Mouse (Mus musculus) stomach, embryonic 14.5 days (tissue): ENCODE measurements around the gene Gm20388. TPM values are rescaled to one million over a fixed set of nuclear protein-coding genes. Genes with fewer than 3 reads are reported as not detected.
"Not testable (repeated sequence)": the region's sequence is repeated elsewhere in the genome, so short reads cannot be mapped to it uniquely, and the experiment has no call there.

ENCODE experiments used
- ATAC-seq: fragments of 200-750 bp; cut with Nextera tagmentation; 2 replicates; pipeline ENCODE4 v1.8.0; 2017; ENCODE audit warnings: low read depth, moderate TSS enrichment; ENCODE audit not compliant: insufficient number of reproducible peaks, insufficient read depth, low FRiP score
- H3K27ac ChIP-seq: fragments of 300-500 bp; sonication (generic); 2 replicates; pipeline ENCODE4 v1.5.1; 2014; ENCODE audit warnings: mild to moderate bottlenecking, low read length, moderate library complexity, mixed read lengths
- H3K27me3 ChIP-seq: fragments of 300-500 bp; sonication (generic); 2 replicates; pipeline ENCODE4 v1.6.1; 2014; ENCODE audit warnings: low read length, control low read depth, mixed read lengths; ENCODE audit not compliant: control insufficient read depth, insufficient read depth
- H3K36me3 ChIP-seq: fragments of 300-500 bp; sonication (generic); 2 replicates; pipeline ENCODE4 v1.6.1; 2014; ENCODE audit warnings: mild to moderate bottlenecking, control low read depth, low read length, moderate library complexity, mixed read lengths; ENCODE audit not compliant: control insufficient read depth, insufficient read depth
- H3K4me1 ChIP-seq: fragments of 300-500 bp; sonication (generic); 2 replicates; pipeline ENCODE4 v1.6.1; 2014; ENCODE audit warnings: low read length, control low read depth, mixed read lengths; ENCODE audit not compliant: control insufficient read depth, insufficient read depth
- H3K4me2 ChIP-seq: fragments of 300-500 bp; sonication (generic); replicated peaks from 2 replicates; pipeline ENCODE4 v1.6.1; 2014; ENCODE audit warnings: low read depth, low read length, control low read depth
- H3K4me3 ChIP-seq: fragments of 300-500 bp; sonication (generic); 2 replicates; pipeline ENCODE4 v1.5.1; 2014; ENCODE audit warnings: low read depth, low read length, control low read depth
- H3K9ac ChIP-seq: fragments of 300-500 bp; sonication (generic); replicated peaks from 2 replicates; pipeline ENCODE4 v1.6.1; 2014; ENCODE audit warnings: low read depth, mild to moderate bottlenecking, control low read depth, low read length, moderate library complexity, mixed read lengths
- H3K9me3 ChIP-seq: fragments of 300-500 bp; sonication (generic); 2 replicates; pipeline ENCODE4 v1.6.1; 2016; ENCODE audit warnings: low read depth, low read length, control low read depth; ENCODE audit not compliant: control insufficient read depth
- WGBS: fragments of 180-500 bp; shearing (Covaris S2); extraction: QIAGEN DNeasy Blood & Tissue Kit; methylation state at CpG from one replicate; pipeline ENCODE4 v1.1.7; 2014; 5-methylcytosine and 5-hydroxymethylcytosine counted together
- polyA plus RNA-seq: library from polyadenylated mRNA; unstranded; fragments of >200 nt; fragmentation: Nextera tagmentation; extraction: Ambion mirVana; gene quantifications from 2 replicates; pipeline ENCODE4 v1.2.1, GENCODE M21; 2014

The Gm20388 gene
- polyA plus RNA-seq, 1 experiment from 2014 or later: 11.4 TPM

- WGBS: 25% methylated on average over 3 of the region's 3 CpGs
- no peaks in the 10 kb centered on the region for H3K36me3 ChIP-seq
- no peak overlapping the region for H3K4me2 ChIP-seq
- ATAC-seq: no peak
- peaks cover 19% of the 10 kb centered on the region for H3K4me1 ChIP-seq
- 0 out of 2 replicates have a peak overlapping the region, but pooled peaks have one; percentile 1 for H3K9ac ChIP-seq
- H3K4me3 ChIP-seq: no peak overlapping the region
- H3K27me3 ChIP-seq: no peaks in the 10 kb centered on the region
- no peak overlapping the region for H3K27ac ChIP-seq
- H3K9me3 ChIP-seq: no peaks in the 10 kb centered on the region
These were observed 1404.9 kb downstream of the Gm20388 start for GRCm38 (mm10) chr8:121315569-121315968.

- no peak for ATAC-seq
These were observed 1405.4 kb downstream of the Gm20388 start for GRCm38 (mm10) chr8:121316009-121316408.

GRCm38 (mm10) chr8:121318756-121319155 is 1408.1 kb downstream of the Gm20388 start:
- not testable (repeated sequence) for H3K36me3 ChIP-seq, H3K9me3 ChIP-seq, H3K4me1 ChIP-seq, H3K27ac ChIP-seq, ATAC-seq, H3K4me3 ChIP-seq, H3K9ac ChIP-seq, H3K4me2 ChIP-seq, H3K27me3 ChIP-seq
- WGBS: no CpG with 5 or more reads among the region's 19 CpGs

More at GRCm38 (mm10) chr8:121316009-121316408, 1405.4 kb downstream of the Gm20388 start:
- WGBS: 12% methylated on average over 18 of the region's 18 CpGs
- Histone ChIP-seq H3K4me1 (peaks cover 15% of the 10 kb centered on the region), H3K36me3 (no peaks in the 10 kb centered on the region), H3K4me3 (no peak overlapping the region), H3K27ac (no peak overlapping the region), H3K9ac (0 out of 2 replicates have a peak overlapping the region, but pooled peaks have one; percentile 1), H3K9me3 (no peaks in the 10 kb centered on the region), H3K4me2 (no peak overlapping the region), H3K27me3 (no peaks in the 10 kb centered on the region)

GRCm38 (mm10) chr8:121319491-121319890 is 1408.8 kb downstream of the Gm20388 start:
- no peak overlapping the region for H3K4me2 ChIP-seq
- H3K9ac ChIP-seq: no peak overlapping the region
- H3K36me3 ChIP-seq: no peaks in the 10 kb centered on the region
- H3K4me3 ChIP-seq: no peak overlapping the region
- peaks cover 8% of the 10 kb centered on the region; the same call in 1 of the 2 replicates for H3K4me1 ChIP-seq
- WGBS: 51% methylated on average over 5 of the region's 5 CpGs
- no peak for ATAC-seq
- no peaks in the 10 kb centered on the region for H3K9me3 ChIP-seq
- no peak overlapping the region for H3K27ac ChIP-seq
- H3K27me3 ChIP-seq: no peaks in the 10 kb centered on the region

- Histone ChIP-seq H3K4me3 (no peak overlapping the region), H3K27ac (peak overlapping the region; percentile 39), H3K9ac (no peak overlapping the region), H3K27me3 (no peaks in the 10 kb centered on the region), H3K36me3 (no peaks in the 10 kb centered on the region), H3K4me2 (no peak overlapping the region; the same call in 1 of the 2 replicates), H3K4me1 (peaks cover 11% of the 10 kb centered on the region), H3K9me3 (no peaks in the 10 kb centered on the region)
- WGBS: 40% methylated on average over 18 of the region's 18 CpGs
- ATAC-seq: peak; percentile 48; the same call in 1 of the 2 replicates
These were observed 1415.7 kb downstream of the Gm20388 start for GRCm38 (mm10) chr8:121326164-121326910.

- 30% methylated on average over 8 of the region's 8 CpGs for WGBS
- H3K4me2 ChIP-seq: no peak overlapping the region
- no peaks in the 10 kb centered on the region for H3K27me3 ChIP-seq
These were observed 1421.8 kb downstream of the Gm20388 start for GRCm38 (mm10) chr8:121332436-121332835.

GRCm38 (mm10) chr8:121334495-121335424 is 1424.1 kb downstream of the Gm20388 start:
- ATAC-seq: 0 out of 2 replicates have a peak, but pooled peaks have one; percentile 54
- Histone ChIP-seq H3K4me3 (no peak overlapping the region), H3K27ac (no peak overlapping the region), H3K9ac (no peak overlapping the region), H3K36me3 (no peaks in the 10 kb centered on the region), H3K9me3 (no peaks in the 10 kb centered on the region; the same call in 1 of the 2 replicates), H3K4me1 (peaks cover 8% of the 10 kb centered on the region; the same call in 1 of the 2 replicates), H3K27me3 (no peaks in the 10 kb centered on the region), H3K4me2 (no peak overlapping the region)
- 46% methylated on average over 33 of the region's 33 CpGs for WGBS

More at GRCm38 (mm10) chr8:121332436-121332835, 1421.8 kb downstream of the Gm20388 start:
- Histone ChIP-seq H3K36me3 (no peaks in the 10 kb centered on the region), H3K27ac (no peak overlapping the region), H3K9me3 (no peaks in the 10 kb centered on the region; the same call in 1 of the 2 replicates), H3K4me1 (peaks cover 8% of the 10 kb centered on the region; the same call in 1 of the 2 replicates), H3K4me3 (no peak overlapping the region), H3K9ac (no peak overlapping the region)
- no peak for ATAC-seq

- WGBS: 98% methylated on average over 7 of the region's 7 CpGs
- ATAC-seq: no peak
- peaks cover 8% of the 10 kb centered on the region; the same call in 1 of the 2 replicates for H3K4me1 ChIP-seq
- no peak overlapping the region for H3K4me3 ChIP-seq
- H3K9me3 ChIP-seq: no peaks in the 10 kb centered on the region; the same call in 1 of the 2 replicates
- H3K27ac ChIP-seq: no peak overlapping the region
- no peaks in the 10 kb centered on the region for H3K27me3 ChIP-seq
- no peak overlapping the region for H3K4me2 ChIP-seq
- H3K9ac ChIP-seq: no peak overlapping the region
- H3K36me3 ChIP-seq: no peaks in the 10 kb centered on the region
These were observed 1425.0 kb downstream of the Gm20388 start for GRCm38 (mm10) chr8:121335684-121336083.
